ENCODE assay signal across 8 mouse cellular contexts in the genomic region with DNA sequence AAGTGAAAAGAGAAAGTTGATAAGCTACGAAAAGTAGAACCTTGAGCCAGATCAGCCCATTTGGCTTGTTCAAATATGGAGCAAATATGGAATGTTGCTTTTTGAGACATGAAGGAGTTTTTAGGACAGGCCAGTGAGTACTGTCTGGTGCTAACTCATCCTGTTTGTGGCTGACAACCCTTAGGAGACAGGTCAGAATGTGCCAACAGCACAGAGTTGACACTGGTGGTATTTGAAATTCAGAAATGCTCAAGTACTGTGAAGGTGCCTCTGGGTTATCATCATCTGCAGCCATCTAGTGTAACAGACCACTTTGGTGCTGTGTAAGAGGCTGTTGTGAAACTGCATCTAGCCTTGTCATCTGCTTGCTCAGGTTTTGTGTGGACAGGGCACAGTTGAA. TPM values are rescaled to one million over a fixed set of nuclear protein-coding genes. Genes with fewer than 3 reads are reported as not detected.
DNase-seq lines count a peak whose midpoint lies in the region; ATAC-seq lines count a peak whose summit lies in the region.

No protein-coding gene starts in this region.

- H3K9me3 ChIP-seq in heart, embryonic 10.5 days: no peaks in the 10 kb centered on the region
- H3K9me3 ChIP-seq in hindbrain, embryonic 14.5 days (ENCODE audit: control insufficient read depth, low read length): no peaks in the 10 kb centered on the region
- no peaks in the 10 kb centered on the region for H3K9me3 ChIP-seq in midbrain, embryonic 12.5 days

- peak overlapping the region; percentile 97; the same call in 1 of the 2 replicates for H3K9ac ChIP-seq in hindbrain, embryonic 14.5 days
- H3K9ac ChIP-seq in midbrain, embryonic 12.5 days (replicated peaks): no peak overlapping the region

- peaks cover 19% of the 10 kb centered on the region for H3K4me1 ChIP-seq in heart, embryonic 10.5 days
- H3K4me1 ChIP-seq in hindbrain, embryonic 14.5 days (replicated peaks; ENCODE audit: control insufficient read depth, insufficient read depth, low read length): peaks cover 27% of the 10 kb centered on the region
- peaks cover 23% of the 10 kb centered on the region for H3K4me1 ChIP-seq in midbrain, embryonic 12.5 days

- H3K4me2 ChIP-seq in hindbrain, embryonic 14.5 days (replicated peaks): peak overlapping the region; percentile 72
- H3K4me2 ChIP-seq in midbrain, embryonic 12.5 days (replicated peaks): peak overlapping the region; percentile 68

- no peak for DNase-seq in heart, embryonic 10.5 days (ENCODE audit: low spot score)
- DNase-seq in heart, adult 8-10 months (ENCODE audit: low spot score): no peak
- DNase-seq in c-Kit-positive CD71-positive TER-119-positive erythroid progenitor cells, embryonic 14.5 days (ENCODE audit: low spot score): peak; percentile 21
- DNase-seq in hindbrain, embryonic 14.5 days (ENCODE audit: low spot score): no peak
- no peak for DNase-seq in urinary bladder, adult 2 months (ENCODE audit: low spot score)
- DNase-seq in testis, postnatal 10 days (ENCODE audit: low spot score): no peak
- DNase-seq in cerebellum, adult 9-11 months: no peak

- ATAC-seq in hindbrain, embryonic 14.5 days (ENCODE audit: low FRiP score): no peak
- no peak for ATAC-seq in midbrain, embryonic 12.5 days (ENCODE audit: low FRiP score, low read depth)

- WGBS in heart, embryonic 10.5 days: 82% methylated on average over 1 of the region's 1 CpGs
- WGBS in hindbrain, embryonic 14.5 days: 98% methylated on average over 1 of the region's 1 CpGs
- 85% methylated on average over 1 of the region's 1 CpGs for WGBS in midbrain, embryonic 12.5 days

- no peaks in the 10 kb centered on the region for H3K36me3 ChIP-seq in heart, embryonic 10.5 days
- no peaks in the 10 kb centered on the region for H3K36me3 ChIP-seq in hindbrain, embryonic 14.5 days (replicated peaks; ENCODE audit: control insufficient read depth, insufficient read depth)
- H3K36me3 ChIP-seq in midbrain, embryonic 12.5 days: no peaks in the 10 kb centered on the region

- no peak overlapping the region for H3K27ac ChIP-seq in heart, embryonic 10.5 days
- H3K27ac ChIP-seq in hindbrain, embryonic 14.5 days: no peak overlapping the region
- no peak overlapping the region for H3K27ac ChIP-seq in midbrain, embryonic 12.5 days (replicated peaks)

- H3K27me3 ChIP-seq in heart, embryonic 10.5 days (ENCODE audit: insufficient read depth, poor library complexity, severe bottlenecking): no peaks in the 10 kb centered on the region
- no peaks in the 10 kb centered on the region for H3K27me3 ChIP-seq in hindbrain, embryonic 14.5 days (ENCODE audit: control insufficient read depth, insufficient read depth, low read length)
- H3K27me3 ChIP-seq in midbrain, embryonic 12.5 days: 0 out of 2 replicates have a peak, but pooled peaks cover 3% of the 10 kb centered on the region

- peak overlapping the region; percentile 83 for H3K4me3 ChIP-seq in heart, embryonic 10.5 days
- H3K4me3 ChIP-seq in hindbrain, embryonic 14.5 days (replicated peaks; ENCODE audit: low read length): peak overlapping the region; percentile 97
- peak overlapping the region; percentile 87 for H3K4me3 ChIP-seq in midbrain, embryonic 12.5 days

RNA-seq across cellular contexts. Expression of gene Plcl2, which starts 1.5 kb away (rescaled TPM):
- 3.0 and 3.8 TPM in 2 replicates for polyA plus RNA-seq in heart, embryonic 10.5 days (2016; fragmentation: Nextera tagmentation; extraction: Ambion mirVana)
- 10 to 100 TPM in 1 of 4 experiments, 1 to 10 TPM in 3; 8.3 to 10.7 (median 9.3) TPM for total RNA-seq in heart, adult 8-10 months (2022)
- 14.6 and 17.5 TPM in 2 replicates for polyA plus RNA-seq in hindbrain, embryonic 14.5 days (2014; fragmentation: Nextera tagmentation; extraction: Ambion mirVana)
- polyA plus RNA-seq in midbrain, embryonic 12.5 days (2016; fragmentation: Nextera tagmentation; extraction: Ambion mirVana): 7.4 and 7.7 TPM in 2 replicates
- polyA plus RNA-seq in urinary bladder, adult 2 months (2012; rRNA removed): 2.4 and 3.7 TPM in 2 replicates
